10 mouse cellular contexts compared by ENCODE assay signal in the genomic region with DNA sequence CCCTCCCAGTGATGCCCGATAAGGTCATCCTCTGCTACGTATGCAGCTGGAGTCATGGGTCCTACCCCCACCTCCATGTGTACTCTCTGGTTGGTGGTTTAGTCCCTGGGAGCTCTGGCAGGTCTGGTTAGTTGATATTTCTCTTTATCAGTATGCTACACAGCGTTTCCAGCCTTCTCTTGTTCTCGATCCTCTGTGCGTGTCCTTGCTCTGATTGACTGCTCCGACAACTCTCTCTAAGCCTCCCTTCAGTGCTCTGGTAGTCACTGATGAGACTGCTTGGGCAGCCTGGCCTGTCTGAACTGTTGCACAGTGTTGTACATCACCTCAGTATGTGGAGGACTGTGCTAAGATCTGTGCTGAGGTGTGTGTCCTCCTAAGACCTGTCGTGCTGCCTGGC.
DNase-seq lines count a peak whose midpoint lies in the region; ATAC-seq lines count a peak whose summit lies in the region.
"Had no signal": no experiment of that assay in that cellular context is flagged by ENCODE, and none has a peak within 500 bp of the region (broad histone marks: within the 10 kb centered on the region; RNA-seq: fewer than 3 reads in every experiment).

No protein-coding gene starts in this region.

- H3K4me2 ChIP-seq in neural tube, embryonic 11.5 days (ENCODE audit: low read depth): no peak overlapping the region
- no peak overlapping the region for H3K4me2 ChIP-seq in hindbrain, embryonic 13.5 days
- H3K4me2 ChIP-seq: embryonic facial prominence, embryonic 15.5 days had no signal

- H3K4me3 ChIP-seq in neural tube, embryonic 11.5 days (ENCODE audit: low read depth, low read length): no peak overlapping the region
- H3K4me3 ChIP-seq in hindbrain, embryonic 13.5 days: no peak overlapping the region
- H3K4me3 ChIP-seq: embryonic facial prominence, embryonic 15.5 days had no signal

- H3K27ac ChIP-seq in neural tube, embryonic 11.5 days (ENCODE audit: low read depth, low read length): no peak overlapping the region
- H3K27ac ChIP-seq in hindbrain, embryonic 13.5 days: peak overlapping the region; percentile 62; the same call in 1 of the 2 replicates
- H3K27ac ChIP-seq: embryonic facial prominence, embryonic 15.5 days had no signal

- DNase-seq in neural tube, embryonic 11.5 days (ENCODE audit: low spot score): no peak
- DNase-seq in neural tube, embryonic 10.5 days (ENCODE audit: extremely low spot score, low spot score): no peak
- DNase-seq in ovary, postnatal 36 days (ENCODE audit: low spot score): no peak
- DNase-seq in left cerebral cortex, adult 11 months (ENCODE audit: low spot score): no peak
- no peak for DNase-seq in frontal cortex, postnatal 36 days (ENCODE audit: low spot score in 2 of 2)
- DNase-seq: cerebellum, adult 11 months; layer of hippocampus, adult 9-11 months had no signal

- WGBS in neural tube, embryonic 11.5 days: 73% methylated on average over 7 of the region's 7 CpGs
- 59% methylated on average over 7 of the region's 7 CpGs for WGBS in hindbrain, embryonic 13.5 days

- peak; percentile 21; the same call in 1 of the 2 replicates for ATAC-seq in neural tube, embryonic 11.5 days (ENCODE audit: insufficient read depth, low FRiP score, low TSS enrichment)
- peak; percentile 44 for ATAC-seq in hindbrain, embryonic 13.5 days (ENCODE audit: low FRiP score)
- peak; percentile 27 for ATAC-seq in megakaryocyte progenitor cell, adult 5-6 weeks (replicated peaks; ENCODE audit: poor library complexity)

- H3K27me3 ChIP-seq in neural tube, embryonic 11.5 days (ENCODE audit: control insufficient read depth, insufficient read depth, low read length): no peaks in the 10 kb centered on the region
- no peaks in the 10 kb centered on the region for H3K27me3 ChIP-seq in hindbrain, embryonic 13.5 days

- peaks cover 6% of the 10 kb centered on the region; the same call in 1 of the 2 replicates for H3K4me1 ChIP-seq in neural tube, embryonic 11.5 days (ENCODE audit: control insufficient read depth, insufficient read depth, low read length)
- peaks cover 12% of the 10 kb centered on the region for H3K4me1 ChIP-seq in hindbrain, embryonic 13.5 days (replicated peaks)
- H3K4me1 ChIP-seq: embryonic facial prominence, embryonic 15.5 days had no signal

- H3K36me3 ChIP-seq in neural tube, embryonic 11.5 days (ENCODE audit: control insufficient read depth, insufficient read depth, low read length): no peaks in the 10 kb centered on the region
- H3K36me3 ChIP-seq in hindbrain, embryonic 13.5 days: no peaks in the 10 kb centered on the region
- H3K36me3 ChIP-seq: embryonic facial prominence, embryonic 15.5 days had no signal

- no peaks in the 10 kb centered on the region for H3K9me3 ChIP-seq in neural tube, embryonic 11.5 days (ENCODE audit: control insufficient read depth, low read length)
- no peaks in the 10 kb centered on the region for H3K9me3 ChIP-seq in hindbrain, embryonic 13.5 days
- H3K9me3 ChIP-seq: embryonic facial prominence, embryonic 15.5 days had no signal

- no peak overlapping the region for H3K9ac ChIP-seq in neural tube, embryonic 11.5 days (ENCODE audit: low read length)
- no peak overlapping the region for H3K9ac ChIP-seq in hindbrain, embryonic 13.5 days
- H3K9ac ChIP-seq: embryonic facial prominence, embryonic 15.5 days had no signal
